Mouse (Mus musculus): ENCODE data around the gene Igf2bp1. TPM values are rescaled to one million over a fixed set of nuclear protein-coding genes. Genes with fewer than 3 reads are reported as not detected.

Gene Igf2bp1
- not detected for polyA plus RNA-seq (2014; fragmentation: Illumina TruSeq; extraction: RNeasy Lipid Tissue Mini Kit (QIAGEN cat#74804))

DNA sequence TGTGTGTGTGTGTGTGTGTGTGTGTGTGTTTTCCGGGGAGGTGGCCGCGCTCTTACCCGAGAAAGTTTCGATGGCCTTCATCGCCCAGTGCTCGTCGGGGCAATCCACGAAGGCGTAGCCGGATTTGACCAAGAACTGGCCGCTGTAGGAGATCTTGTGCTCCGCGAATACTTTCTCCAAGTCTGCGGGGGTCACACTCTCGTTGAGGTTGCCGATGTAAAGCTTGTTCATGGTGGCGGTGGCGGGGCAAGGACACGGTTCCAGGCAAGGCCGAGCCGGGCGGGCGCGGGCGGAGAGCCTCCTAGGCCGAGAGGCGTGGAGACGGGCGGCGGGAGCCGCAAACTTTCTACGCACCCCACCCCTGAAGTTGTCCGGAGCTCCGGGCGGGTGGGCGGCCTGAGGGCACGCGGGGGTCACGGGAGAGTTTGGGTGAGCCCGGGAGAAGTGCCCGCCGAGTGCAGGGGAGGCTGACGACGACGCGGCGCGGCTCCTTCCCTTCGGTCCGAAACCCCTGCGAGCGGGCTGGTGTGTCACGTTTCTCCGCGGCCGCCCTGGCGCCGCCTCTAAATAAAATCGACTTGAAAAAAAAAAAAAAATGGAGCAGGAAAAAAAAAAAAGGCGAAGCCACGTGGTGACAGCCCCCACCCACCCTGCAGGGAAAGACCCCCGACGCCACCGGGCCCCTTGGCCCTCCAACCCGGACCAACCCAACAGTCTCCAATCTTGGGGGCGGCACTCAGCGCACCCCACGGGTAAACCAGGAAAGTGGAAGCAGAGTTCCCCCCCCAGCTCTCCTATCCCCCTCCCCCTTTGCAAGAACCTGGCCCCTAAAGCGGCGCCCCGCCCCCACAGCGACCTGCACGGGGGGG, at the start of gene Igf2bp1:
TSS of gene Igf2bp1 (minus strand) at position 538 of the 869 bp plus-strand sequence.

DNA sequence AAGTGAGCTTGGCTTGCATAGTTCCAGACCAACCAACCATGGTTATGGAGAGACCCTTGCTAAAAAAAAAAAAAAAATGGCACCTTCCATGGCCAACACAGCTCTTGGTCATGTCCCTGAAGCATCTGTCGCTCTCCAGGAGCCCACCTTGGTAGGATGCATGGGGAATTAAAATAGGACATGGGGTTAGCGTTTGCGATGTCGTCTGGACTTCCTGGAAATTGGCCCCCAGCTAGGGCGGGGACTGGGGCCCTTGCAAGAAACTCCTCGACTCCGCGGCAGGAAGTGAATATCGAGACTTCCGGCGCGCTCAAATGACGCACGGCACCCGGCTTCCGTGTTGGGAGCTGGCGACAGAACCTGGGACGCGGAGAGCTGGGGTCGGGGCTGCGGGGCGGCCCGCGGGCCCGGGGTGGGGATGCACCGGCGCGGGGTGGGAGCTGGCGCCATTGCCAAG, 28.9 kb upstream of the Igf2bp1 start, which contains the start of gene Snf8:
TSS of gene Snf8 (plus strand) at position 290 of the 457 bp plus-strand sequence.

DNA sequence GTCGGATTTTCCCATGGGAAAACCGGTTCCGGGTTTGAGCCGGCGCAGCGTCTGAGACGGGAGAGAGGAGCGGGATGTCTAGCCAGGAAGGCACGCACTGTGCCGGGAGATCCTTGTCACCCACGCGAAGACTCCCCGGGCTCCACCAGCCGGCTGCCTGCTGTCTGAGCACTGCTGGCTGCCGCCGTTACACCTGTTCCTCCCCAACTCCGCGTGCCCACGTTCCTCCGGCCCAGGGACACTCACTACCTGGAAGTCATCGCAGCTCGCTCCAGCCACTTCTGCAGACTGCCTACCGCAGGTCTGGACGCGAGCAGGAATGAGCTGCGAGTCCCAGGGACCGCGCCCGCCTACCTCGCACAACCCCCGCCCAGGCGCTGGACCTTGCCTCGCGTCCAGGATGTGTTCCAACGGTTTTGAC, 91.2 kb downstream of the Igf2bp1 start, which contains the start of gene B4galnt2:
TSS of gene B4galnt2 (minus strand) at position 321 of the 421 bp plus-strand sequence.

Other genes with a start within 250 kb of the Igf2bp1 start
- not detected for gene Phospho1, start 181.4 kb downstream of the Igf2bp1 start, polyA plus RNA-seq (2014; fragmentation: Illumina TruSeq; extraction: RNeasy Lipid Tissue Mini Kit (QIAGEN cat#74804))
- gene Gngt2, start 168.7 kb downstream of the Igf2bp1 start, polyA plus RNA-seq (2014; fragmentation: Illumina TruSeq; extraction: RNeasy Lipid Tissue Mini Kit (QIAGEN cat#74804)): 2.6 TPM
- gene Abi3, start 163.5 kb downstream of the Igf2bp1 start, polyA plus RNA-seq (2014; fragmentation: Illumina TruSeq; extraction: RNeasy Lipid Tissue Mini Kit (QIAGEN cat#74804)): not detected
- gene B4galnt2, start 91.0 kb downstream of the Igf2bp1 start, polyA plus RNA-seq (2014; fragmentation: Illumina TruSeq; extraction: RNeasy Lipid Tissue Mini Kit (QIAGEN cat#74804)): 0.43 TPM
- not detected for gene Gip, start 18.6 kb upstream of the Igf2bp1 start, polyA plus RNA-seq (2014; fragmentation: Illumina TruSeq; extraction: RNeasy Lipid Tissue Mini Kit (QIAGEN cat#74804))
- gene Snf8, start 28.9 kb upstream of the Igf2bp1 start, polyA plus RNA-seq (2014; fragmentation: Illumina TruSeq; extraction: RNeasy Lipid Tissue Mini Kit (QIAGEN cat#74804)): 9.0 TPM
- 26.7 TPM for gene Ube2z, start 59.4 kb upstream of the Igf2bp1 start, polyA plus RNA-seq (2014; fragmentation: Illumina TruSeq; extraction: RNeasy Lipid Tissue Mini Kit (QIAGEN cat#74804))
- 4.8 TPM for gene Atp5g1, start 69.7 kb upstream of the Igf2bp1 start, polyA plus RNA-seq (2014; fragmentation: Illumina TruSeq; extraction: RNeasy Lipid Tissue Mini Kit (QIAGEN cat#74804))
- 0.57 TPM for gene Calcoco2, start 106.0 kb upstream of the Igf2bp1 start, polyA plus RNA-seq (2014; fragmentation: Illumina TruSeq; extraction: RNeasy Lipid Tissue Mini Kit (QIAGEN cat#74804))
- gene Ttll6, start 127.8 kb upstream of the Igf2bp1 start, polyA plus RNA-seq (2014; fragmentation: Illumina TruSeq; extraction: RNeasy Lipid Tissue Mini Kit (QIAGEN cat#74804)): not detected
- not detected for gene Hoxb13, start 188.4 kb upstream of the Igf2bp1 start, polyA plus RNA-seq (2014; fragmentation: Illumina TruSeq; extraction: RNeasy Lipid Tissue Mini Kit (QIAGEN cat#74804))